Mouse (Mus musculus): ENCODE measurements around the gene Tas2r110. TPM values are rescaled to one million over a fixed set of nuclear protein-coding genes. Genes with fewer than 3 reads are reported as not detected.

Gene Tas2r110
- not detected for polyA plus RNA-seq (2014; fragmentation: Illumina TruSeq; extraction: RNeasy Lipid Tissue Mini Kit (QIAGEN cat#74804); ENCODE audit: low replicate concordance)

DNA sequence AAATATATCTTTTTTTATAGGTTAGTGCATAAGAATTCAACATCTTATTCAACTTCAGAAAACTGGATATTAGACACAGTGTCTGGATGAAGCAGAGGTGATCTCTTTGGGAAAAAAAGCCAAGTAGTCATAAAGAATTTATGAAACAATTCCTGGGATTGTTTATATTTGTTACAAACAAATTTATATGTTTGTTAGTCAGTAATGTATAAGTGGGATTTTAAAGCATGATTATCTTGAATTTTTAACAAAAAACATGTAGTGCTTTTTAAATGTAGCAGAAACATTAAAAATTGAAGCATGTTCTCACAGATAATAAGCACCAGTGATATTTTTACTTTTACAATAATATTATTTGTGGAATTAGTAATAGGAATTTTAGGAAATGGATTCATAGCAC is at the start of gene Tas2r110:
Tas2r110 (plus strand) TSS at position 301 of the 400 bp plus-strand sequence.

DNA sequence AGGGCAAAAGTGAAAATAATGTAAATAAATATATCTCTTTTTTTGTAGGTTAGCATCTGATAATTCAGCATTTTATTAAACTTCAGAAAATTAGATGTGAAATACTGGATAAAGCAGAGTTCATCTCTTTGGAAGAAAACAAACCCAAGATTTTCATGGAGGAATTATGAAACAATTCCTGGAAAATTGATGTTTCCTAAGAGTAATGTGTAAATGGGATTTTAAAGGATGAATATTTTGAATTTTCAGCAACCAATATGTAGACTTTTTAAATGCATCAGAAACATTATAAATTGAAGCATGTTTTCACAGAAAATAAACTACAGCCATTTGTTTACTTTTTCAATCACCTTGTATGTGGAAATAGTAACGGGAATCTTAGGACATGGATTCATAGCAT is 21.0 kb upstream of the Tas2r110 start, which contains the start of gene Tas2r123:
Tas2r123 (plus strand) TSS at position 301 of the 400 bp plus-strand sequence.

DNA sequence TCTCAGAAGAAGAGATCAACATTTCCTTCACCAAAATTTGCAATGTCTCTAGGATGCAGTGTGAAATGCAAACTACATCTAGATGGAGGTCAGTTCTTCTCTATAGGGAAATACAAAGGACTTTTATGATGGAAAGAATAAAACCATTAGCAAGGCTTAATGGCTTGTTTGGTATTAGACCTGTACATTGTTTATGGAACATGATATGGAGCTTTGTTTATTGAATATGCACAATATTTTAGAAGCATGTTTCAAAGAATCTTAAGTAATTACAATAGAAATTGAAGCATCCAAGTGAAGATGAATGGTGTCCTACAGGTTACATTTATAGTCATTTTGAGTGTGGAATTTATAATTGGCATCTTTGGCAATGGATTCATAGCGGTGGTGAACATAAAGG is 12.7 kb upstream of the Tas2r110 start, which contains the start of gene Tas2r116:
Tas2r116 (plus strand) TSS at position 301 of the 400 bp plus-strand sequence.

DNA sequence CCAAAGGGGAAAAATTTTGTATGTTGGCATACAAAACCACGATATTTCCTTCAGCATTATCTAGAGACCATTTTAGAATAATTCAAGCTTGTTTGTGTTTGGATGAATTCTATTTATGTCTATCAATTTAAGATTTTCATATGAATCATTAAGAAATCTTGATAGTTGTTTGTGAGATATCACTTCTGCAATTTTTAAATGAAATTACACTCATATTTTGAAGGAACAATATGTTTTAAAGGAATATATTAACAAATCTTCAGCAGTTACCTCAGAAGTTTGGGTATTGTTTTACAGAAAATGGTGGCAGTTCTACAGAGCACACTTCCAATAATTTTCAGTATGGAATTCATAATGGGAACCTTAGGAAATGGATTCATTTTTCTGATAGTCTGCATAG is 24.9 kb downstream of the Tas2r110 start, which contains the start of gene Tas2r113:
Tas2r113 (plus strand) TSS at position 301 of the 400 bp plus-strand sequence.

DNA sequence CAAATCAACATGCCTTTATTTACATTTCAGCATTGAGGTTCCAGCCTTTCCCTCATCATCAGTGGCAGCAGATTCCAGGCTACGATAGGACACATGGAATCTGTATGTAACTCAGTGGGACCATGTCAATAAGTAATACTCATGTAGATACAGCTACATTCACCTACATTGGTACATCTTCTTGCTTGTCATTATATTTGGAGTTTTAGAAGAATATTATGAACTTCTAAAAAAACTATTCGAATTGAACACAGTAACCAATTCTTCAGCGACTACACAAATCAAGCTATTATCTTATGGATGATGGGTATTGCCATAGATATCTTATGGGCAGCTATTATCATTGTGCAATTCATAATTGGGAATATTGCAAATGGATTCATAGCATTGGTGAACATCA is 41.5 kb downstream of the Tas2r110 start, which contains the start of gene Tas2r125:
Tas2r125 (plus strand) TSS at position 301 of the 400 bp plus-strand sequence.

Other genes starting within 250 kb of the Tas2r110 start
- gene A630073D07Rik, start 216.5 kb upstream of the Tas2r110 start, polyA plus RNA-seq (2014; fragmentation: Illumina TruSeq; extraction: RNeasy Lipid Tissue Mini Kit (QIAGEN cat#74804); ENCODE audit: low replicate concordance) = not detected
- not detected for gene Tas2r120, start 211.1 kb upstream of the Tas2r110 start, polyA plus RNA-seq (2014; fragmentation: Illumina TruSeq; extraction: RNeasy Lipid Tissue Mini Kit (QIAGEN cat#74804); ENCODE audit: low replicate concordance)
- gene Tas2r121, start 167.0 kb upstream of the Tas2r110 start, polyA plus RNA-seq (2014; fragmentation: Illumina TruSeq; extraction: RNeasy Lipid Tissue Mini Kit (QIAGEN cat#74804); ENCODE audit: low replicate concordance) = not detected
- gene Tas2r122, start 156.1 kb upstream of the Tas2r110 start, polyA plus RNA-seq (2014; fragmentation: Illumina TruSeq; extraction: RNeasy Lipid Tissue Mini Kit (QIAGEN cat#74804); ENCODE audit: low replicate concordance) = not detected
- gene Tas2r115, start 130.0 kb upstream of the Tas2r110 start, polyA plus RNA-seq (2014; fragmentation: Illumina TruSeq; extraction: RNeasy Lipid Tissue Mini Kit (QIAGEN cat#74804); ENCODE audit: low replicate concordance) = not detected
- not detected for gene Tas2r124, start 113.3 kb upstream of the Tas2r110 start, polyA plus RNA-seq (2014; fragmentation: Illumina TruSeq; extraction: RNeasy Lipid Tissue Mini Kit (QIAGEN cat#74804); ENCODE audit: low replicate concordance)
- gene Tas2r102, start 105.9 kb upstream of the Tas2r110 start, polyA plus RNA-seq (2014; fragmentation: Illumina TruSeq; extraction: RNeasy Lipid Tissue Mini Kit (QIAGEN cat#74804); ENCODE audit: low replicate concordance) = not detected
- not detected for gene Tas2r136, start 89.8 kb upstream of the Tas2r110 start, polyA plus RNA-seq (2014; fragmentation: Illumina TruSeq; extraction: RNeasy Lipid Tissue Mini Kit (QIAGEN cat#74804); ENCODE audit: low replicate concordance)
- gene Tas2r117, start 65.2 kb upstream of the Tas2r110 start, polyA plus RNA-seq (2014; fragmentation: Illumina TruSeq; extraction: RNeasy Lipid Tissue Mini Kit (QIAGEN cat#74804); ENCODE audit: low replicate concordance) = not detected
- not detected for gene Tas2r123, start 20.9 kb upstream of the Tas2r110 start, polyA plus RNA-seq (2014; fragmentation: Illumina TruSeq; extraction: RNeasy Lipid Tissue Mini Kit (QIAGEN cat#74804); ENCODE audit: low replicate concordance)
- gene Tas2r116, start 12.6 kb upstream of the Tas2r110 start, polyA plus RNA-seq (2014; fragmentation: Illumina TruSeq; extraction: RNeasy Lipid Tissue Mini Kit (QIAGEN cat#74804); ENCODE audit: low replicate concordance) = not detected
- gene Tas2r113, start 25.0 kb downstream of the Tas2r110 start, polyA plus RNA-seq (2014; fragmentation: Illumina TruSeq; extraction: RNeasy Lipid Tissue Mini Kit (QIAGEN cat#74804); ENCODE audit: low replicate concordance) = not detected
- gene Tas2r125, start 41.6 kb downstream of the Tas2r110 start, polyA plus RNA-seq (2014; fragmentation: Illumina TruSeq; extraction: RNeasy Lipid Tissue Mini Kit (QIAGEN cat#74804); ENCODE audit: low replicate concordance) = not detected
- not detected for gene Tas2r129, start 83.1 kb downstream of the Tas2r110 start, polyA plus RNA-seq (2014; fragmentation: Illumina TruSeq; extraction: RNeasy Lipid Tissue Mini Kit (QIAGEN cat#74804); ENCODE audit: low replicate concordance)
- gene Tas2r131, start 89.9 kb downstream of the Tas2r110 start, polyA plus RNA-seq (2014; fragmentation: Illumina TruSeq; extraction: RNeasy Lipid Tissue Mini Kit (QIAGEN cat#74804); ENCODE audit: low replicate concordance) = not detected
- gene Tas2r109, start 113.0 kb downstream of the Tas2r110 start, polyA plus RNA-seq (2014; fragmentation: Illumina TruSeq; extraction: RNeasy Lipid Tissue Mini Kit (QIAGEN cat#74804); ENCODE audit: low replicate concordance) = not detected
- gene Tas2r103, start 169.1 kb downstream of the Tas2r110 start, polyA plus RNA-seq (2014; fragmentation: Illumina TruSeq; extraction: RNeasy Lipid Tissue Mini Kit (QIAGEN cat#74804); ENCODE audit: low replicate concordance) = not detected
- gene Tas2r140, start 187.8 kb downstream of the Tas2r110 start, polyA plus RNA-seq (2014; fragmentation: Illumina TruSeq; extraction: RNeasy Lipid Tissue Mini Kit (QIAGEN cat#74804); ENCODE audit: low replicate concordance) = not detected
- gene Smim10l1, start 236.9 kb downstream of the Tas2r110 start, polyA plus RNA-seq (2014; fragmentation: Illumina TruSeq; extraction: RNeasy Lipid Tissue Mini Kit (QIAGEN cat#74804); ENCODE audit: low replicate concordance) = 159 TPM